ENCODE assay signal across 10 mouse cellular contexts in genomic region chr4:59238641-59239311, GRCm38 (mm10). TPM values are rescaled to one million over a fixed set of nuclear protein-coding genes. Genes with fewer than 3 reads are reported as not detected.
A peak's percentile ranks its signal among the peaks of the same experiment; 100 is the strongest.
DNase-seq lines count a peak whose midpoint lies in the region; ATAC-seq and TF ChIP-seq lines count a peak whose summit lies in the region.
"Had no signal": no experiment of that assay in that cellular context is flagged by ENCODE, and none has a peak within 500 bp of the region (broad histone marks: within the 10 kb centered on the region; RNA-seq: fewer than 3 reads in every experiment).

No protein-coding gene starts in this region.

- H3K36me3 ChIP-seq in intestine, embryonic 16.5 days (ENCODE audit: control insufficient read depth, insufficient read depth, low read length): no peaks in the 10 kb centered on the region
- H3K36me3 ChIP-seq in intestine, embryonic 15.5 days: no peaks in the 10 kb centered on the region
- no peaks in the 10 kb centered on the region for H3K36me3 ChIP-seq in heart, adult 2 months (ENCODE audit: control insufficient read depth, insufficient read depth, low read length)
- H3K36me3 ChIP-seq: limb, embryonic 12.5 days had no signal

- H3K4me1 ChIP-seq in intestine, embryonic 16.5 days (ENCODE audit: control insufficient read depth, insufficient read depth, low read length): peaks cover 8% of the 10 kb centered on the region; the same call in 1 of the 2 replicates
- peaks cover 6% of the 10 kb centered on the region; the same call in 1 of the 2 replicates for H3K4me1 ChIP-seq in intestine, embryonic 15.5 days (replicated peaks)
- H3K4me1 ChIP-seq in heart, adult 2 months (ENCODE audit: control insufficient read depth, insufficient read depth, low read length): peaks cover 9% of the 10 kb centered on the region
- H3K4me1 ChIP-seq: limb, embryonic 12.5 days had no signal

- no peak for TF ChIP-seq CTCF in heart, adult 2 months (IDR thresholded peaks at IDR 0.05)

- no peak for TF ChIP-seq EP300 in heart, adult 2 months (IDR thresholded peaks at IDR 0.05; ENCODE audit: insufficient read depth, low read depth, low read length)

- peak; percentile 47 for DNase-seq in A20 (ENCODE audit: low read depth, low spot score)
- DNase-seq in heart, adult 2 months: peak in 1 of 2 experiments; percentile 73
- peak; percentile 79 for DNase-seq in lung, postnatal 36 days
- DNase-seq in thymus, postnatal 0 days (ENCODE audit: low spot score): no peak
- DNase-seq in urinary bladder, adult 18-20 months (ENCODE audit: low spot score in 2 of 2): no peak
- no peak for DNase-seq in cerebellum, adult 11-12 months

- no peak for ATAC-seq in intestine, embryonic 16.5 days
- ATAC-seq in intestine, embryonic 15.5 days: no peak

- H3K27ac ChIP-seq in intestine, embryonic 16.5 days (ENCODE audit: low read length): peak overlapping the region; percentile 14; the same call in 1 of the 2 replicates
- H3K27ac ChIP-seq in intestine, embryonic 15.5 days: no peak overlapping the region
- H3K27ac ChIP-seq in heart, adult 2 months: peak overlapping the region; percentile 77
- H3K27ac ChIP-seq: hindbrain, embryonic 14.5 days; limb, embryonic 12.5 days had no signal

- H3K27me3 ChIP-seq in intestine, embryonic 16.5 days (replicated peaks; ENCODE audit: control insufficient read depth, insufficient read depth, low read length): no peaks in the 10 kb centered on the region
- no peaks in the 10 kb centered on the region for H3K27me3 ChIP-seq in intestine, embryonic 15.5 days (replicated peaks)
- H3K27me3 ChIP-seq in heart, adult 2 months (ENCODE audit: control insufficient read depth, insufficient read depth, low read length): no peaks in the 10 kb centered on the region
- H3K27me3 ChIP-seq: limb, embryonic 12.5 days had no signal

- no peak for TF ChIP-seq POLR2A in heart, adult 2 months (IDR thresholded peaks at IDR 0.05; ENCODE audit: insufficient read depth, low read depth, low read length)

- intact Hi-C loops in heart, adult 2 months (cut with DNase I): loop anchor here (5.0 kb wide), 1 partner anchor 46 kb away; no protein-coding TSS in a partner anchor

- no peaks in the 10 kb centered on the region for H3K9me3 ChIP-seq in intestine, embryonic 16.5 days (ENCODE audit: control insufficient read depth, low read length)
- H3K9me3 ChIP-seq in intestine, embryonic 15.5 days: no peaks in the 10 kb centered on the region
- H3K9me3 ChIP-seq: limb, embryonic 12.5 days had no signal

- 64% methylated on average over 9 of the region's 9 CpGs for WGBS in intestine, embryonic 16.5 days
- WGBS in intestine, embryonic 15.5 days: 61% methylated on average over 9 of the region's 9 CpGs
- WGBS in heart, adult 2 months: 31% methylated on average over 9 of the region's 9 CpGs

- no peak overlapping the region for H3K9ac ChIP-seq in intestine, embryonic 16.5 days (ENCODE audit: low read depth, low read length)
- H3K9ac ChIP-seq in intestine, embryonic 15.5 days: no peak overlapping the region
- H3K9ac ChIP-seq in heart, adult 2 months (ENCODE audit: low read depth, low read length): peak overlapping the region; percentile 21; the same call in 1 of the 2 replicates
- H3K9ac ChIP-seq: hindbrain, embryonic 14.5 days; limb, embryonic 12.5 days had no signal

- no peak overlapping the region for H3K4me3 ChIP-seq in intestine, embryonic 16.5 days (ENCODE audit: low read length)
- H3K4me3 ChIP-seq in intestine, embryonic 15.5 days (replicated peaks): no peak overlapping the region
- H3K4me3 ChIP-seq in heart, adult 2 months: 0 out of 2 replicates have a peak overlapping the region, but pooled peaks have one; percentile 20
- H3K4me3 ChIP-seq: limb, embryonic 12.5 days had no signal

- no peaks in the 10 kb centered on the region for H3K79me2 ChIP-seq in heart, adult 2 months (replicated peaks; ENCODE audit: control insufficient read depth, insufficient read depth, low read length)

- no peak overlapping the region for H3K4me2 ChIP-seq in intestine, embryonic 16.5 days (ENCODE audit: low read depth, low read length)
- H3K4me2 ChIP-seq in intestine, embryonic 15.5 days (replicated peaks): no peak overlapping the region
- H3K4me2 ChIP-seq: hindbrain, embryonic 14.5 days; limb, embryonic 12.5 days had no signal

RNA-seq across cellular contexts. Expression of gene Ugcg, which starts 49.7 kb away (rescaled TPM):
- 6.9 and 7.8 TPM in 2 replicates for polyA plus RNA-seq in intestine, embryonic 16.5 days (2015; fragmentation: Nextera tagmentation; extraction: Ambion mirVana)
- 10.7 and 11.5 TPM in 2 replicates for polyA plus RNA-seq in intestine, embryonic 15.5 days (2015; fragmentation: Nextera tagmentation; extraction: Ambion mirVana)
- 10 to 100 TPM; 13.3 to 15.6 TPM for total RNA-seq in heart, adult 2 months (2021)
- 10.0 and 17.9 TPM in 2 replicates for polyA plus RNA-seq in heart, adult 2 months (2012; rRNA removed)
- polyA plus RNA-seq in thymus, postnatal 0 days (2015; fragmentation: Nextera tagmentation; extraction: Ambion mirVana): 21.8 and 29.2 TPM in 2 replicates

Comparison
In these comparisons a context has a peak if more than half of its experiments do, and no peak if none do; other contexts are left out.
1. DNase-seq: peak in A20 (single experiment) and lung, postnatal 36 days (single experiment); none in thymus, postnatal 0 days (single experiment), urinary bladder, adult 18-20 months (0 of 2) and cerebellum, adult 11-12 months (single experiment).